Mouse (Mus musculus) kidney, adult 2 months (tissue): Measurements from ENCODE around the gene Adad2.

Source experiments
- CTCF ChIP-seq: fragments of 200-500 bp; conservative IDR thresholded peaks from 2 replicates; pipeline ENCODE4 v1.5.1; 2011; ENCODE audit warnings: low read depth, mild to moderate bottlenecking, control low read depth, low read length, moderate library complexity, mixed read lengths; ENCODE audit not compliant: insufficient read depth, insufficient read length
- POLR2A ChIP-seq: fragments of 200-500 bp; IDR thresholded peaks from one replicate; pipeline ENCODE4 v1.6.1; 2011; ENCODE audit warnings: low read depth, low read length, control low read depth

- no peak for TF ChIP-seq POLR2A
- TF ChIP-seq CTCF, result no peak
Measured at GRCm38 (mm10) chr8:119644981-119645597, 32.5 kb downstream of the Adad2 start.
